Mouse (Mus musculus) midbrain, postnatal 0 days (tissue): ENCODE measurements around the gene Bcl2l14. TPM values are rescaled to one million over a fixed set of nuclear protein-coding genes. Genes with fewer than 3 reads are reported as not detected.
A peak's percentile ranks its signal among the peaks of the same experiment; 100 is the strongest.

Experiments
- ATAC-seq: fragments of 200-750 bp; cut with Nextera tagmentation; 2 replicates; pipeline ENCODE4 v1.8.0; 2017; ENCODE audit warnings: moderate number of reproducible peaks, mild to moderate bottlenecking, moderate TSS enrichment, moderate library complexity; ENCODE audit not compliant: low FRiP score
- DNase-seq: peaks from one replicate; pipeline ENCODE4 v3.0.0-alpha.2; 2015; ENCODE audit warnings: low spot score
- H3K27ac ChIP-seq: fragments of 300-500 bp; sonication (generic); 2 replicates; pipeline ENCODE4 v1.5.1; 2014; ENCODE audit warnings: low read depth, mild to moderate bottlenecking, low read length, mixed read lengths
- H3K27me3 ChIP-seq: fragments of 300-500 bp; sonication (generic); 2 replicates; pipeline ENCODE4 v1.6.1; 2014; ENCODE audit warnings: low read length, control low read depth, mixed read lengths; ENCODE audit not compliant: insufficient read depth
- H3K36me3 ChIP-seq: fragments of 300-500 bp; sonication (generic); 2 replicates; pipeline ENCODE4 v1.6.1; 2014; ENCODE audit warnings: low read length, control low read depth, mixed read lengths; ENCODE audit not compliant: insufficient read depth
- H3K4me1 ChIP-seq: fragments of 300-500 bp; sonication (generic); 2 replicates; pipeline ENCODE4 v1.6.1; 2014; ENCODE audit warnings: mild to moderate bottlenecking, control low read depth, antibody characterized with exemption, low read length, mixed read lengths; ENCODE audit not compliant: insufficient read depth
- H3K4me2 ChIP-seq: fragments of 300-500 bp; sonication (generic); 2 replicates; pipeline ENCODE4 v1.6.1; 2014; ENCODE audit warnings: low read depth, mild to moderate bottlenecking, low read length, mixed read lengths; ENCODE audit not compliant: poor library complexity, severe bottlenecking
- H3K4me3 ChIP-seq: fragments of 300-500 bp; sonication (generic); 2 replicates; pipeline ENCODE4 v1.5.1; 2014; ENCODE audit warnings: low read depth, mild to moderate bottlenecking, low read length, moderate library complexity
- H3K9ac ChIP-seq: fragments of 300-500 bp; sonication (generic); replicated peaks from 2 replicates; pipeline ENCODE4 v1.6.1; 2014; ENCODE audit warnings: mild to moderate bottlenecking, low read length, moderate library complexity, mixed read lengths; ENCODE audit not compliant: poor library complexity, severe bottlenecking
- H3K9me3 ChIP-seq: fragments of 300-500 bp; sonication (generic); 2 replicates; pipeline ENCODE4 v1.6.1; 2016; ENCODE audit warnings: low read length, control low read depth
- CTCF ChIP-seq: IDR thresholded peaks from 2 replicates; pipeline ENCODE4 v1.5.1; 2016; ENCODE audit warnings: antibody characterized with exemption, mild to moderate bottlenecking
- WGBS: fragments of 180-500 bp; shearing (Covaris S2); extraction: QIAGEN DNeasy Blood & Tissue Kit; methylation state at CpG from one replicate; pipeline ENCODE4 v1.1.7; 2014; 5-methylcytosine and 5-hydroxymethylcytosine counted together
- polyA plus RNA-seq: library from polyadenylated mRNA; unstranded; fragments of >200 nt; fragmentation: Nextera tagmentation; extraction: Ambion mirVana; gene quantifications from 2 replicates; pipeline ENCODE4 v1.2.1, GENCODE M21; 2015
- total RNA-seq: library from RNA; depleted of rRNA; stranded (reverse); fragments of >200 nt; gene quantifications from 2 replicates; pipeline ENCODE4 v1.2.3, GENCODE M21; 2014

Bcl2l14 gene
- total and polyA plus RNA-seq, 2 experiments from 2014 or later = not detected

DNA sequence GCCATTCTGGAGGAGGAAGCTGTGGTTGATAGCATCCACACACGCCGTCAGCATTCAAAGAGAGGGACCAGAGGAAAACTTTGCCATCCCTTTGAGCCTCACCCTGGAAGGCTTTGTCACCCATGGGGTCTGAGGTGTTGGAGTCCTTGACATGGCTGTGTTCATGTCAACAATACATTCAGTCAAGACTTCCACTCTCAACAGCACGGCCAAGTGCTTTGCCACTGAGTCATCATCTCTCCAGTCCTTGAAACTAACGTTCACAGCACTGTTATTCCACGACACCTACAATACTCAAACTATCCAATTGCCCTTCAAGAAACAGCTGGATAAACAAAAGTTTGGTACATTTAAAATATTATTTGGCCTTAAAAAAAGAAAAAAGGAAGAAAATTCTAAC lies 46.1 kb downstream of the Bcl2l14 start:
- no peak for ATAC-seq
- no peak overlapping the region for H3K4me2 ChIP-seq
- 0 out of 2 replicates have a peak, but pooled peaks cover 2% of the 10 kb centered on the region for H3K36me3 ChIP-seq
- no peak overlapping the region for H3K27ac ChIP-seq
- no peaks in the 10 kb centered on the region for H3K9me3 ChIP-seq
- H3K4me1 ChIP-seq = no peaks in the 10 kb centered on the region
- H3K4me3 ChIP-seq = no peak overlapping the region
- H3K27me3 ChIP-seq = no peaks in the 10 kb centered on the region
- no peak for DNase-seq
- TF ChIP-seq CTCF = no peak
- WGBS = 94% methylated on average over 5 of the region's 5 CpGs
- H3K9ac ChIP-seq = no peak overlapping the region

GRCm38 (mm10) chr6:134443198-134443904 lies 47.2 kb downstream of the Bcl2l14 start:
- Histone ChIP-seq H3K9me3 (no peaks in the 10 kb centered on the region), H3K36me3 (0 out of 2 replicates have a peak, but pooled peaks cover 2% of the 10 kb centered on the region), H3K27ac (no peak overlapping the region), H3K4me2 (no peak overlapping the region), H3K4me3 (no peak overlapping the region), H3K9ac (no peak overlapping the region), H3K4me1 (no peaks in the 10 kb centered on the region), H3K27me3 (no peaks in the 10 kb centered on the region)
- ATAC-seq (no peak), DNase-seq (no peak)
- no peak for TF ChIP-seq CTCF
- WGBS = 82% methylated on average over 9 of the region's 9 CpGs

GRCm38 (mm10) chr6:134443925-134444324 lies 47.8 kb downstream of the Bcl2l14 start:
- no peaks in the 10 kb centered on the region for H3K9me3 ChIP-seq
- no peak overlapping the region for H3K4me2 ChIP-seq
- H3K27ac ChIP-seq = no peak overlapping the region
- H3K4me3 ChIP-seq = no peak overlapping the region
- no peaks in the 10 kb centered on the region for H3K27me3 ChIP-seq
- no peaks in the 10 kb centered on the region for H3K4me1 ChIP-seq
- ATAC-seq (no peak), DNase-seq (no peak)
- H3K36me3 ChIP-seq = 0 out of 2 replicates have a peak, but pooled peaks cover 2% of the 10 kb centered on the region
- H3K9ac ChIP-seq = no peak overlapping the region
- TF ChIP-seq CTCF = no peak
- WGBS = 78% methylated on average over 5 of the region's 5 CpGs

DNA sequence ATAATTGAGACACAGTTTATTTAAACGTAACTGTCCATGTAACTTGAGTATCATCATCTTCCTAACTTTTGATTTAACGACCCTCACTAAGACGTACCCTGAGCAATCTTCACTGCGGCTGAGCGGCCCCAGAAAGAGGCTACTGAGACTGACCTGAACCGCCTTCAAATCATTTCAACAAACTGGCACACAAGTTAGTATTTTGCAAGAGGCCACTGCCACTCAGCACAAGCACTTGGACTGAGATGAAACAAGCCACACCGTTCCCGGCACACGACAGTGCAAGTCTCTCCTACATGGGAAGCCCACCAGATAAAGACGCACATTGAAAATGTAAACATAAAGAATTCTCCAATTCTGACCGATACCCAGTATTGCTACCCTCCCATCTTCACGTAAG lies 52.3 kb downstream of the Bcl2l14 start:
- no peak for ATAC-seq
- no peak overlapping the region for H3K4me3 ChIP-seq
- H3K9ac ChIP-seq = no peak overlapping the region
- no peaks in the 10 kb centered on the region for H3K9me3 ChIP-seq
- H3K4me2 ChIP-seq = no peak overlapping the region
- DNase-seq = no peak
- H3K36me3 ChIP-seq = peaks cover 16% of the 10 kb centered on the region
- no peaks in the 10 kb centered on the region for H3K27me3 ChIP-seq
- no peaks in the 10 kb centered on the region for H3K4me1 ChIP-seq
- TF ChIP-seq CTCF = no peak
- 84% methylated on average over 12 of the region's 12 CpGs for WGBS
- no peak overlapping the region for H3K27ac ChIP-seq

DNA sequence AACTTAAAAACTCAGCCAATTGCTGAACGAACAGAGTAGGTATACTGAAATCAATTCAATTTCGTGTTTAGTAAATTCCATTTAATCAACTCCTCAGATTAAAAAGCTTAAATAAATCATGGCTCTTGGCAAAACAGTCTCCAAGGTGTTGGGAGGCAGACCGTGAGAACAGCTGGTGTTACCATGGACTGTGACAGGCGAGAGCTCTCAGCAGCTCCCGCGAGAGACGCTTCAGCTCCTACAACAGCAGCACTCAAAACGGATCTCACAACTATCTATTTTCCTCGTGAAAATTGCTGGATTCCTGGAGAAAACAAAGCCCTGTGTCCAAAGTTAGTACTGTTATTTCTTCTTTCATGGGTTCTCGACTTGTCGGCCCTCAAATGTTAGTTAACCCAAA lies 53.8 kb downstream of the Bcl2l14 start:
- H3K36me3 ChIP-seq = peaks cover 27% of the 10 kb centered on the region
- ATAC-seq (no peak), DNase-seq (peak; percentile 22)
- no peaks in the 10 kb centered on the region for H3K9me3 ChIP-seq
- H3K27ac ChIP-seq = no peak overlapping the region
- H3K9ac ChIP-seq = no peak overlapping the region
- H3K4me2 ChIP-seq = no peak overlapping the region
- H3K4me3 ChIP-seq = no peak overlapping the region
- H3K27me3 ChIP-seq = no peaks in the 10 kb centered on the region
- WGBS = 60% methylated on average over 11 of the region's 11 CpGs
- no peak for TF ChIP-seq CTCF
- H3K4me1 ChIP-seq = no peaks in the 10 kb centered on the region

DNA sequence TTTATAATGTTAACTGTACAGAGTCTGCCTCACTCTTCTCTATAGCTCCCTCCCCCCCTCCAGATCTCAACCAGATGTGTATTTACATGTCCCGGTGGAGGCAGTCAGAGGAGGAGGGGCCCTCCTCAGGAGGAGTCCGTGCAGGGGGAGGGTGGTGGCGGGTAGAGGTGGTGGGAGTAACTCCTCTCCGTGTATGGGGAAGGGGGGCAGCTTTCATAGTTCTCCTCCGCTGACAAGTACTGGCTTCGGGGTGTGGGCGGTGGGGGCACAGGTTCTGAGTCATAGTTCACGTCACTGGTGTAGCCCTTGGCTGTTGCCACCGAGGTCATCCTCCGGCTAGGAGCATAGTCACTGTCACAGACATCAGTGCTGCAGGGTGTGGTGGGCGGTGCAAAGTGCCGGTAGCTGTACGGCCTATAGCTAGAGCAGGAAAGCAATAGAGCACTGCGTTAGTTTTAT lies 54.6 kb downstream of the Bcl2l14 start:
- no peak overlapping the region for H3K4me2 ChIP-seq
- ATAC-seq (no peak), DNase-seq (no peak)
- H3K27me3 ChIP-seq = no peaks in the 10 kb centered on the region
- no peak for TF ChIP-seq CTCF
- no peak overlapping the region for H3K9ac ChIP-seq
- H3K9me3 ChIP-seq = no peaks in the 10 kb centered on the region
- peaks cover 34% of the 10 kb centered on the region for H3K36me3 ChIP-seq
- WGBS = 67% methylated on average over 14 of the region's 14 CpGs
- no peak overlapping the region for H3K4me3 ChIP-seq
- no peaks in the 10 kb centered on the region for H3K4me1 ChIP-seq
- no peak overlapping the region for H3K27ac ChIP-seq
